Mouse (Mus musculus) G1E (cell line): Measurements from ENCODE around the gene Lbr. TPM values are rescaled to one million over a fixed set of nuclear protein-coding genes. Genes with fewer than 3 reads are reported as not detected.

Experiments used
- ATAC-seq: 2 replicates; pipeline ENCODE4 v1.8.0; 2016; ENCODE audit warnings: mild to moderate bottlenecking; ENCODE audit not compliant: insufficient number of reproducible peaks, poor library complexity, low FRiP score, severe bottlenecking; ENCODE audit errors: extremely low read depth
- DNase-seq: peaks from one replicate; pipeline ENCODE4 v3.0.0; 2012; ENCODE audit warnings: low spot score
- H3K27me3 ChIP-seq: 2 replicates; pipeline ENCODE4 v1.6.1; 2012; ENCODE audit warnings: mild to moderate bottlenecking, low read length, inconsistent platforms; ENCODE audit not compliant: insufficient read depth
- H3K36me3 ChIP-seq: replicated peaks from 2 replicates; pipeline ENCODE3; 2012; ENCODE audit warnings: mild to moderate bottlenecking, inconsistent platforms
- H3K4me1 ChIP-seq: 2 replicates; pipeline ENCODE4 v1.6.1; 2012; ENCODE audit warnings: low read depth, low read length, inconsistent platforms, mixed read lengths; ENCODE audit not compliant: insufficient read depth
- H3K4me3 ChIP-seq: 2 replicates; pipeline ENCODE4 v1.5.1; 2012; ENCODE audit warnings: low read depth, mild to moderate bottlenecking, inconsistent platforms, low read length, moderate library complexity, mixed read lengths
- H3K9me3 ChIP-seq: replicated peaks from 2 replicates; pipeline ENCODE4 v1.6.1; 2012; ENCODE audit warnings: inconsistent platforms
- CTCF ChIP-seq: IDR thresholded peaks from 2 replicates; pipeline ENCODE4 v1.5.1; 2012; ENCODE audit warnings: low read depth, low read length, inconsistent platforms, mixed read lengths
- GATA1 ChIP-seq: IDR thresholded peaks from 2 replicates; pipeline ENCODE4 v1.6.1; 2012; ENCODE audit warnings: borderline replicate concordance, low read length, inconsistent platforms, mixed read lengths
- GATA2 ChIP-seq: IDR thresholded peaks from 2 replicates; pipeline ENCODE4 v1.6.1; 2012; ENCODE audit warnings: low read depth, low read length, inconsistent platforms, borderline replicate concordance
- POLR2AphosphoS5 ChIP-seq: IDR thresholded peaks from 2 replicates; pipeline ENCODE4 v1.6.1; 2012; ENCODE audit warnings: low read depth, low read length, inconsistent platforms; ENCODE audit not compliant: insufficient replicate concordance
- TAL1 ChIP-seq: conservative IDR thresholded peaks from 2 replicates; pipeline ENCODE4 v1.6.1; 2012; ENCODE audit warnings: low read depth, low read length, inconsistent platforms, mixed read lengths
- polyA plus RNA-seq: library from polyadenylated mRNA; stranded (reverse); fragments of >175 nt; gene quantifications from 2 replicates; pipeline ENCODE4 v1.2.3, GENCODE M21; 2012
- total RNA-seq, 2 experiments: library from RNA; stranded (forward) in 1 of 2; stranded (reverse) in 1 of 2; fragments of 200-1000 nt in 1 of 2; fragments of >200 nt in 1 of 2; fragmentation: Nextera tagmentation in 1 of 2; gene quantifications; 2 replicates each; pipeline ENCODE4 v1.2.3; 2014 to 2017

Lbr gene
- total and polyA plus RNA-seq, 3 experiments = 85.4 to 265 (median 239) TPM

DNA sequence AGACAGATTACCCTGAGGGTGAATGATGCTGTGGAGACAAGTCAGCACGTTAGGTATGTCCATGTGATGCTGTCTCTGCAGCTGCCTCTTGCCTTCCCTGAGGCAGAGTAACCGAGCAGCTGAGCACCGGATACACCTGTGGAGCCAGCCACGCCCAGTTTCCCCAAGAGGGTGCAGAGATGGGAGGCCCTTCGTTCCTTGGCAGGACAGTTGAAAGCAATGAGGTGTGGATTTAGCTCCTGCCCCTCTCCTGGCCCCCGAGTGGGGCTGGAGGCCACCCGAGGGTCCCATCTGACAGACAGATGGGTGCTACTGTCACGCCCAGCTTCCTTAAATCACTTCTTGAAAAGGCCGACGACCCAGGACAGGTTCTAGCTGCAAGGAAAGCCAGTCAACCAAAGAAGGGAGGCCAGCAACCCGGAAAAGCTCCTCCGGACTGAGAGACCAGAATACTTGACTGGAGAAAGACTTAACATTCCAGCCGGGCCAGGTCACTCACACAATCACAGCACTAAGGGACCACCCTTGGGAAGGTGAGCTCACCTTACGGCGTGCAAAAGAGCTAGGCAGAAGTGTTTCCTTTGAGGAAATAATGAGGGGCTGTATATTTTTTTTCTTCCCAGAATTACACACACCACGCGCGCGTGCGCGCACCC is 10.4 kb upstream of the Lbr start:
- H3K4me1 ChIP-seq = peaks cover 22% of the 10 kb centered on the region
- H3K4me3 ChIP-seq = no peak overlapping the region; the same call in 1 of the 2 replicates
- DNase-seq (no peak), ATAC-seq (no peak)
- peaks cover 3% of the 10 kb centered on the region for H3K9me3 ChIP-seq
- no peaks in the 10 kb centered on the region for H3K36me3 ChIP-seq
- TF ChIP-seq GATA2 (no peak), POLR2AphosphoS5 (no peak), TAL1 (no peak), CTCF (no peak)
- H3K27me3 ChIP-seq = peaks cover 17% of the 10 kb centered on the region; the same call in 1 of the 2 replicates

- no peak for ATAC-seq
- Histone ChIP-seq H3K4me3 (no peak overlapping the region), H3K9me3 (peaks cover 3% of the 10 kb centered on the region), H3K36me3 (no peaks in the 10 kb centered on the region), H3K4me1 (peaks cover 23% of the 10 kb centered on the region), H3K27me3 (peaks cover 17% of the 10 kb centered on the region; the same call in 1 of the 2 replicates)
- TF ChIP-seq GATA2 (no peak), TAL1 (no peak), CTCF (no peak), POLR2AphosphoS5 (no peak), GATA1 (no peak)
- DNase-seq = no peak
These were observed 9.6 kb upstream of the Lbr start for GRCm38 (mm10) chr1:181852466-181852865.

- ATAC-seq (no peak), DNase-seq (no peak)
- H3K9me3 ChIP-seq = no peaks in the 10 kb centered on the region
- no peak overlapping the region for H3K4me3 ChIP-seq
- TF ChIP-seq GATA1 = no peak
- TF ChIP-seq CTCF = no peak
- TF ChIP-seq TAL1 = no peak
- TF ChIP-seq POLR2AphosphoS5 = no peak
- TF ChIP-seq GATA2 = no peak
- peaks cover 23% of the 10 kb centered on the region for H3K4me1 ChIP-seq
- H3K36me3 ChIP-seq = no peaks in the 10 kb centered on the region
- H3K27me3 ChIP-seq = peaks cover 17% of the 10 kb centered on the region; the same call in 1 of the 2 replicates
These were observed 8.9 kb upstream of the Lbr start for GRCm38 (mm10) chr1:181851521-181852310.

GRCm38 (mm10) chr1:181850441-181850840 is 7.6 kb upstream of the Lbr start:
- ATAC-seq (no peak), DNase-seq (no peak)
- Histone ChIP-seq H3K4me1 (peaks cover 28% of the 10 kb centered on the region), H3K4me3 (no peak overlapping the region), H3K36me3 (no peaks in the 10 kb centered on the region), H3K27me3 (peaks cover 17% of the 10 kb centered on the region; the same call in 1 of the 2 replicates), H3K9me3 (no peaks in the 10 kb centered on the region)
- no peak for TF ChIP-seq GATA1
- TF ChIP-seq TAL1 = no peak
- no peak for TF ChIP-seq GATA2
- no peak for TF ChIP-seq POLR2AphosphoS5
- TF ChIP-seq CTCF = no peak

GRCm38 (mm10) chr1:181848210-181848609 is 5.4 kb upstream of the Lbr start:
- DNase-seq (no peak), ATAC-seq (no peak)
- Histone ChIP-seq H3K4me1 (peaks cover 32% of the 10 kb centered on the region), H3K27me3 (peaks cover 13% of the 10 kb centered on the region; the same call in 1 of the 2 replicates), H3K9me3 (no peaks in the 10 kb centered on the region), H3K36me3 (no peaks in the 10 kb centered on the region), H3K4me3 (no peak overlapping the region)
- no peak for TF ChIP-seq TAL1
- no peak for TF ChIP-seq CTCF
- TF ChIP-seq GATA2 = no peak
- TF ChIP-seq POLR2AphosphoS5 = no peak
- TF ChIP-seq GATA1 = no peak

DNA sequence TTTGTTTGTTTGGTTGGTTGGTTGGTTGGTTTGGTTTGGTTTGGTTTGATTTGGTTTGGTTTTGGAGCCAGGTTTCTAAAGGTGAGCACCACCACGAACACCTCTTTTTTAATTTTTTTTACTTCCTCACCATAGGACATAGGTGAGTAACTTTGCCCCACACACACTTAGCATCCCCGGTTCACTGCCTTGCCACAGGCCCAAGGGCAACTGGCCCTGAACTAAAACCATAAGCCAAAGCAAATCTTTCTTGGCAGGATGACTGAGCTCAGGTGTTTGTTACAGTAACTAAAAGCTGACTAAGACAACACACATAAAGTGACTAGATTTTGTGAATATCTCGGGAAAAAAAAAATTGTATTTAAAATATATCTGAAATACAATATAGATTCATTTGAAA is 4.5 kb upstream of the Lbr start:
- H3K9me3 ChIP-seq = no peaks in the 10 kb centered on the region
- ATAC-seq = no peak
- TF ChIP-seq CTCF (no peak), POLR2AphosphoS5 (no peak), GATA1 (no peak), TAL1 (no peak), GATA2 (no peak)
- no peak overlapping the region for H3K4me3 ChIP-seq
- H3K27me3 ChIP-seq = peaks cover 6% of the 10 kb centered on the region; the same call in 1 of the 2 replicates
- peaks cover 30% of the 10 kb centered on the region for H3K4me1 ChIP-seq
- no peak for DNase-seq
- H3K36me3 ChIP-seq = no peaks in the 10 kb centered on the region
